Mouse (Mus musculus): ENCODE data around the gene Nav1. TPM values are rescaled to one million over a fixed set of nuclear protein-coding genes. Genes with fewer than 3 reads are reported as not detected.

Gene Nav1
- polyA plus RNA-seq, 1 experiment from 2014 or later = 16.6 TPM

- 44% methylated on average over 6 of the region's 6 CpGs for WGBS
- Histone ChIP-seq H3K9ac (no peak overlapping the region), H3K4me2 (no peak overlapping the region), H3K4me1 (peaks cover 77% of the 10 kb centered on the region), H3K4me3 (replicated peaks) (no peak overlapping the region), H3K9me3 (replicated peaks) (no peaks in the 10 kb centered on the region), H3K27ac (peak overlapping the region; percentile 87), H3K36me3 (no peaks in the 10 kb centered on the region), H3K27me3 (no peaks in the 10 kb centered on the region)
- ATAC-seq (replicated peaks; ENCODE audit: low FRiP score) = no peak
Observed at GRCm38 (mm10) chr1:135561282-135561681, 45.8 kb downstream of the Nav1 start.

- H3K9me3 ChIP-seq (replicated peaks) = no peaks in the 10 kb centered on the region
- 56% methylated on average over 6 of the region's 6 CpGs for WGBS
- H3K4me2 ChIP-seq = no peak overlapping the region; the same call in 1 of the 2 replicates
- peaks cover 75% of the 10 kb centered on the region for H3K4me1 ChIP-seq
- no peak for ATAC-seq (replicated peaks; ENCODE audit: low FRiP score)
- peak overlapping the region; percentile 66 for H3K27ac ChIP-seq
- no peaks in the 10 kb centered on the region for H3K36me3 ChIP-seq
- H3K4me3 ChIP-seq (replicated peaks) = no peak overlapping the region
- no peak overlapping the region for H3K9ac ChIP-seq
- no peaks in the 10 kb centered on the region for H3K27me3 ChIP-seq
Observed at GRCm38 (mm10) chr1:135557976-135558375, 49.1 kb downstream of the Nav1 start.

GRCm38 (mm10) chr1:135555885-135556284 lies 51.2 kb downstream of the Nav1 start:
- no peaks in the 10 kb centered on the region for H3K9me3 ChIP-seq (replicated peaks)
- 83% methylated on average over 8 of the region's 8 CpGs for WGBS
- H3K4me2 ChIP-seq = no peak overlapping the region
- H3K27me3 ChIP-seq = no peaks in the 10 kb centered on the region
- H3K27ac ChIP-seq = no peak overlapping the region
- H3K9ac ChIP-seq = no peak overlapping the region
- no peak for ATAC-seq (replicated peaks; ENCODE audit: low FRiP score)
- H3K4me3 ChIP-seq (replicated peaks) = no peak overlapping the region
- peaks cover 61% of the 10 kb centered on the region for H3K4me1 ChIP-seq
- no peaks in the 10 kb centered on the region for H3K36me3 ChIP-seq

- 15% methylated on average over 17 of the region's 17 CpGs for WGBS
- no peak for ATAC-seq (replicated peaks; ENCODE audit: low FRiP score)
- Histone ChIP-seq H3K9ac (no peak overlapping the region), H3K4me2 (0 out of 2 replicates have a peak overlapping the region, but pooled peaks have one; percentile 2), H3K36me3 (no peaks in the 10 kb centered on the region), H3K4me1 (peaks cover 61% of the 10 kb centered on the region), H3K9me3 (replicated peaks) (no peaks in the 10 kb centered on the region), H3K4me3 (replicated peaks) (no peak overlapping the region), H3K27ac (peak overlapping the region; percentile 67), H3K27me3 (no peaks in the 10 kb centered on the region)
Observed at GRCm38 (mm10) chr1:135554632-135555260, 52.3 kb downstream of the Nav1 start.

- H3K27ac ChIP-seq = 0 out of 2 replicates have a peak overlapping the region, but pooled peaks have one; percentile 23
- no peaks in the 10 kb centered on the region for H3K9me3 ChIP-seq (replicated peaks)
- no peak overlapping the region for H3K9ac ChIP-seq
- H3K4me2 ChIP-seq = no peak overlapping the region
- H3K4me3 ChIP-seq (replicated peaks) = no peak overlapping the region
- WGBS = 42% methylated on average over 4 of the region's 4 CpGs
- no peak for ATAC-seq (replicated peaks; ENCODE audit: low FRiP score)
- H3K4me1 ChIP-seq = peaks cover 70% of the 10 kb centered on the region
- no peaks in the 10 kb centered on the region for H3K27me3 ChIP-seq
- no peaks in the 10 kb centered on the region for H3K36me3 ChIP-seq
Observed at GRCm38 (mm10) chr1:135553615-135554014, 53.5 kb downstream of the Nav1 start.

GRCm38 (mm10) chr1:135553154-135553553 lies 53.9 kb downstream of the Nav1 start:
- Histone ChIP-seq H3K9me3 (replicated peaks) (no peaks in the 10 kb centered on the region), H3K4me2 (no peak overlapping the region), H3K27ac (no peak overlapping the region), H3K27me3 (no peaks in the 10 kb centered on the region), H3K36me3 (no peaks in the 10 kb centered on the region), H3K4me1 (peaks cover 69% of the 10 kb centered on the region), H3K4me3 (replicated peaks) (no peak overlapping the region), H3K9ac (no peak overlapping the region)
- 52% methylated on average over 4 of the region's 4 CpGs for WGBS
- no peak for ATAC-seq (replicated peaks; ENCODE audit: low FRiP score)

- Histone ChIP-seq H3K9me3 (replicated peaks) (no peaks in the 10 kb centered on the region), H3K4me2 (no peak overlapping the region), H3K27ac (no peak overlapping the region), H3K36me3 (no peaks in the 10 kb centered on the region), H3K9ac (no peak overlapping the region), H3K4me3 (replicated peaks) (no peak overlapping the region), H3K27me3 (no peaks in the 10 kb centered on the region), H3K4me1 (peaks cover 66% of the 10 kb centered on the region)
- no peak for ATAC-seq (replicated peaks; ENCODE audit: low FRiP score)
- WGBS = 45% methylated on average over 3 of the region's 3 CpGs
Observed at GRCm38 (mm10) chr1:135550886-135551285, 56.2 kb downstream of the Nav1 start.

- Histone ChIP-seq H3K4me3 (replicated peaks) (no peak overlapping the region), H3K4me1 (peaks cover 55% of the 10 kb centered on the region), H3K36me3 (no peaks in the 10 kb centered on the region), H3K27ac (peak overlapping the region; percentile 77), H3K9me3 (replicated peaks) (no peaks in the 10 kb centered on the region), H3K27me3 (no peaks in the 10 kb centered on the region), H3K9ac (no peak overlapping the region), H3K4me2 (no peak overlapping the region)
- WGBS = 23% methylated on average over 9 of the region's 9 CpGs
- peak; percentile 74 for ATAC-seq (replicated peaks; ENCODE audit: low FRiP score)
Observed at GRCm38 (mm10) chr1:135548750-135549149, 58.3 kb downstream of the Nav1 start.

- no peak overlapping the region for H3K4me2 ChIP-seq
- no peak overlapping the region for H3K4me3 ChIP-seq (replicated peaks)
- H3K9me3 ChIP-seq (replicated peaks) = no peaks in the 10 kb centered on the region
- ATAC-seq (replicated peaks; ENCODE audit: low FRiP score) = no peak
- no peak overlapping the region for H3K9ac ChIP-seq
- peaks cover 59% of the 10 kb centered on the region for H3K4me1 ChIP-seq
- no peaks in the 10 kb centered on the region for H3K27me3 ChIP-seq
- H3K36me3 ChIP-seq = no peaks in the 10 kb centered on the region
- H3K27ac ChIP-seq = no peak overlapping the region
- 63% methylated on average over 5 of the region's 5 CpGs for WGBS
Observed at GRCm38 (mm10) chr1:135546099-135546498, 61.0 kb downstream of the Nav1 start.

GRCm38 (mm10) chr1:135544504-135545146 lies 62.5 kb downstream of the Nav1 start:
- Histone ChIP-seq H3K4me2 (no peak overlapping the region), H3K9ac (no peak overlapping the region), H3K4me3 (replicated peaks) (no peak overlapping the region), H3K4me1 (peaks cover 47% of the 10 kb centered on the region), H3K27ac (no peak overlapping the region), H3K9me3 (replicated peaks) (no peaks in the 10 kb centered on the region), H3K36me3 (no peaks in the 10 kb centered on the region), H3K27me3 (no peaks in the 10 kb centered on the region)
- WGBS = 42% methylated on average over 16 of the region's 16 CpGs
- ATAC-seq (replicated peaks; ENCODE audit: low FRiP score) = no peak

GRCm38 (mm10) chr1:135542841-135543810 lies 64.0 kb downstream of the Nav1 start:
- 34% methylated on average over 12 of the region's 12 CpGs for WGBS
- Histone ChIP-seq H3K27me3 (no peaks in the 10 kb centered on the region), H3K9ac (no peak overlapping the region), H3K4me2 (no peak overlapping the region), H3K27ac (peak overlapping the region; percentile 63), H3K4me3 (replicated peaks) (no peak overlapping the region), H3K36me3 (no peaks in the 10 kb centered on the region), H3K4me1 (peaks cover 41% of the 10 kb centered on the region), H3K9me3 (replicated peaks) (no peaks in the 10 kb centered on the region)
- ATAC-seq (replicated peaks; ENCODE audit: low FRiP score) = no peak

- no peak overlapping the region for H3K4me3 ChIP-seq (replicated peaks)
- no peaks in the 10 kb centered on the region for H3K27me3 ChIP-seq
- no peak for ATAC-seq (replicated peaks; ENCODE audit: low FRiP score)
- peak overlapping the region; percentile 63; the same call in 1 of the 2 replicates for H3K27ac ChIP-seq
- H3K4me1 ChIP-seq = peaks cover 37% of the 10 kb centered on the region
- H3K36me3 ChIP-seq = 0 out of 2 replicates have a peak, but pooled peaks cover under 1% of the 10 kb centered on the region
- H3K4me2 ChIP-seq = no peak overlapping the region
- WGBS = 85% methylated on average over 9 of the region's 9 CpGs
- no peak overlapping the region for H3K9ac ChIP-seq
- no peaks in the 10 kb centered on the region for H3K9me3 ChIP-seq (replicated peaks)
Observed at GRCm38 (mm10) chr1:135542080-135542479, 65.0 kb downstream of the Nav1 start.
